Mouse (Mus musculus) spleen, adult 2 months (tissue): Measurements from ENCODE around the gene Usp38.

ENCODE experiments used
- CTCF ChIP-seq: fragments of 200-500 bp; IDR thresholded peaks from 2 replicates; pipeline ENCODE4 v1.5.1; 2011; ENCODE audit warnings: mild to moderate bottlenecking, inconsistent platforms; ENCODE audit not compliant: insufficient read depth, insufficient read length, insufficient replicate concordance; ENCODE audit errors: extremely low read depth
- POLR2A ChIP-seq: fragments of 200-500 bp; IDR thresholded peaks from 2 replicates; pipeline ENCODE4 v1.6.1; 2011; ENCODE audit warnings: low read depth, low read length, inconsistent platforms

GRCm38 (mm10) chr8:80977231-80977630 is 37.5 kb downstream of the Usp38 start:
- TF ChIP-seq CTCF (no peak), POLR2A (no peak)
